Mouse (Mus musculus): Measurements from ENCODE around the gene Zfp639. TPM values are rescaled to one million over a fixed set of nuclear protein-coding genes. Genes with fewer than 3 reads are reported as not detected.

Zfp639 gene
- total RNA-seq (2023) = 10 to 100 TPM; 44.2 to 45.5 TPM

GRCm38 (mm10) chr3:32509496-32510374, at the start of gene Zfp639:
TSS of gene Zfp639 (plus strand) at chr3:32510259.

GRCm38 (mm10) chr3:32492097-32493090, 17.7 kb upstream of the Zfp639 start, which contains the start of gene Kcnmb3:
TSS of gene Kcnmb3 (minus strand) at chr3:32492231.

GRCm38 (mm10) chr3:32529303-32529898, 19.3 kb downstream of the Zfp639 start, which contains the start of gene Mfn1:
TSS of gene Mfn1 (plus strand) at chr3:32529465.

Other genes starting within 250 kb of the Zfp639 start
- gene Zmat3, start 144.2 kb upstream of the Zfp639 start, total RNA-seq (2023) = 10 to 100 TPM; 12.4 to 17.1 TPM
- gene Pik3ca, start 112.6 kb upstream of the Zfp639 start, total RNA-seq (2023) = 10 to 100 TPM; 43.3 to 47.6 TPM
- 1 to 10 TPM; 1.2 to 1.3 TPM for gene Kcnmb3, start 18.0 kb upstream of the Zfp639 start, total RNA-seq (2023)
- gene Mfn1, start 19.2 kb downstream of the Zfp639 start, total RNA-seq (2023) = 10 to 100 TPM; 34.0 to 35.0 TPM
- 10 to 100 TPM; 26.3 to 28.2 TPM for gene Gnb4, start 106.3 kb downstream of the Zfp639 start, total RNA-seq (2023)
- gene Actl6a, start 196.0 kb downstream of the Zfp639 start, total RNA-seq (2023) = 10 to 100 TPM; 68.0 to 69.2 TPM
- 10 to 100 TPM; 76.2 to 86.4 TPM for gene Ndufb5, start 226.7 kb downstream of the Zfp639 start, total RNA-seq (2023)
- gene Mrpl47, start 227.3 kb downstream of the Zfp639 start, total RNA-seq (2023) = 10 to 100 TPM in 1 of 2 experiments, 1 to 10 TPM in 1; 8.1 to 13.4 TPM

Data from T-cell, adult 66 days (primary cell).